Mouse (Mus musculus): ENCODE data around the gene Trim41.
"Not testable (repeated sequence)": the region's sequence is repeated elsewhere in the genome, so short reads cannot be mapped to it uniquely, and the experiment has no call there.

Gene Trim41

GRCm38 (mm10) chr11:48837310-48838180, 20.4 kb upstream of the Trim41 start:
- no peak for DNase-seq (ENCODE audit: low read depth, low spot score)

GRCm38 (mm10) chr11:48836990-48837309, 19.8 kb upstream of the Trim41 start:
- DNase-seq (ENCODE audit: low read depth, low spot score): no peak

GRCm38 (mm10) chr11:48835923-48836322, 18.8 kb upstream of the Trim41 start:
- no peak for DNase-seq (ENCODE audit: low read depth, low spot score)

GRCm38 (mm10) chr11:48833731-48834639, 16.8 kb upstream of the Trim41 start:
- peak; percentile 71 for DNase-seq (ENCODE audit: low read depth, low spot score)

- DNase-seq (ENCODE audit: low read depth, low spot score): no peak
Observed at GRCm38 (mm10) chr11:48833078-48833730, 16.1 kb upstream of the Trim41 start.

GRCm38 (mm10) chr11:48831273-48831672, 14.1 kb upstream of the Trim41 start:
- DNase-seq (ENCODE audit: low read depth, low spot score): no peak

GRCm38 (mm10) chr11:48830279-48830678, 13.1 kb upstream of the Trim41 start:
- DNase-seq (ENCODE audit: low read depth, low spot score): no peak

- DNase-seq (ENCODE audit: low read depth, low spot score): no peak
Observed at GRCm38 (mm10) chr11:48827926-48828325, 10.8 kb upstream of the Trim41 start.

- DNase-seq (ENCODE audit: low read depth, low spot score): no peak
Observed at GRCm38 (mm10) chr11:48826752-48827096, 9.6 kb upstream of the Trim41 start.

GRCm38 (mm10) chr11:48825979-48826751, 9.0 kb upstream of the Trim41 start, which contains the start of the genes Trim7 and Gm12184:
TSS of gene Trim7 (plus strand) at chr11:48826140.
TSS of gene Gm12184 (minus strand) at chr11:48826655.
- not testable (repeated sequence) for DNase-seq (ENCODE audit: low read depth, low spot score)

- no peak for DNase-seq (ENCODE audit: low read depth, low spot score)
Observed at GRCm38 (mm10) chr11:48824311-48824830, 7.2 kb upstream of the Trim41 start.

GRCm38 (mm10) chr11:48823536-48823972, 6.4 kb upstream of the Trim41 start:
- peak; percentile 71 for DNase-seq (ENCODE audit: low read depth, low spot score)

GRCm38 (mm10) chr11:48822768-48823512, 5.8 kb upstream of the Trim41 start:
- DNase-seq (ENCODE audit: low read depth, low spot score): no peak

- not testable (repeated sequence) for DNase-seq (ENCODE audit: low read depth, low spot score)
Observed at GRCm38 (mm10) chr11:48821299-48821698, 4.1 kb upstream of the Trim41 start.

GRCm38 (mm10) chr11:48820308-48820674, 3.1 kb upstream of the Trim41 start:
- DNase-seq (ENCODE audit: low read depth, low spot score): no peak

GRCm38 (mm10) chr11:48819614-48820307, 2.6 kb upstream of the Trim41 start:
- DNase-seq (ENCODE audit: low read depth, low spot score): no peak

- DNase-seq (ENCODE audit: low read depth, low spot score): peak; percentile 97
Observed at GRCm38 (mm10) chr11:48818346-48818745, 1.2 kb upstream of the Trim41 start.

- no peak for DNase-seq (ENCODE audit: low read depth, low spot score)
Observed at GRCm38 (mm10) chr11:48817794-48818193, 641 bp upstream of the Trim41 start.

GRCm38 (mm10) chr11:48816281-48816781, 822 bp downstream of the Trim41 start:
- no peak for DNase-seq (ENCODE audit: low read depth, low spot score)
